33 mouse cellular contexts compared by ENCODE assay signal in the genomic region with DNA sequence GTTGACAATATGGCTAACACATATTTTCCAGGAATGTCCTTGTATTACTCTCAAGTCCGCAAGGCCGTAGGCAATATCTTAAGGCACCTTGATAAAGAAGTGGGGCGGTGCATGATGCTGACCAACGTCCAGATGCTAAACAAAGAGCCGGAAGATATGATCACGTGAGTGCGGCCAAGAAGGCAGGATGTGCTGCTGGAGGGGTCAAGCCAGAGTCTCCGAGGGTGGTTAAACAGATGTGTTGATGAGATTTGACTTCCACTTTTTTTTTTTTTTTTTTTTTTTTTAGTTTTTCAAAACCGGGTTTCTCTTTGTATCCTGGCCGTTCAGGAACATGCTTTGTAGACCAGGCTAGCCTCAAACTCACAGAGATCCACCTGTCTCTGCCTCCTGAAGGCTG.
"Had no signal": no experiment of that assay in that cellular context is flagged by ENCODE, and none has a peak within 500 bp of the region (broad histone marks: within the 10 kb centered on the region; RNA-seq: fewer than 3 reads in every experiment).

No protein-coding gene starts in this region.

- H3K4me1 ChIP-seq: hindbrain, embryonic 10.5 days; hindbrain, embryonic 12.5 days; hindbrain, embryonic 13.5 days; hindbrain, embryonic 15.5 days had no signal

- H3K27me3 ChIP-seq: heart, embryonic 13.5 days; heart, embryonic 15.5 days; hindbrain, embryonic 12.5 days; hindbrain, embryonic 13.5 days; hindbrain, embryonic 15.5 days; intestine, embryonic 15.5 days; kidney, embryonic 15.5 days had no signal

- ATAC-seq: hindbrain, embryonic 16.5 days; hindbrain, postnatal 0 days; inflammation-experienced regulatory T-cells, adult 6 months; intestine, embryonic 15.5 days; intestine, embryonic 16.5 days; intestine, postnatal 0 days had no signal

- H3K4me2 ChIP-seq: heart, embryonic 13.5 days; heart, embryonic 15.5 days; hindbrain, embryonic 12.5 days; hindbrain, embryonic 13.5 days; hindbrain, embryonic 14.5 days; hindbrain, embryonic 15.5 days; intestine, embryonic 15.5 days; kidney, embryonic 15.5 days had no signal

- H3K27ac ChIP-seq: heart, embryonic 13.5 days; heart, embryonic 15.5 days; hindbrain, embryonic 10.5 days; hindbrain, embryonic 12.5 days; hindbrain, embryonic 13.5 days; hindbrain, embryonic 14.5 days; hindbrain, embryonic 15.5 days; hindbrain, postnatal 0 days; intestine, embryonic 15.5 days; kidney, embryonic 15.5 days; kidney, postnatal 0 days; layer of hippocampus, adult 2 months; left cerebral cortex, adult 2 months had no signal

- DNase-seq: heart, postnatal 10 days; heart, postnatal 14 days; heart, postnatal 36 days; heart, postnatal 4 days; kidney, adult 11 months; kidney, adult 18-20 months; kidney, adult 2 months; kidney, adult 8-10 months; kidney, adult 9 months; kidney, postnatal 10 days; kidney, postnatal 14 days; kidney, postnatal 25 days; kidney, postnatal 36 days; kidney, postnatal 4 days; layer of hippocampus, adult 9-11 months; layer of hippocampus, postnatal 36 days had no signal

- H3K4me3 ChIP-seq: heart, embryonic 13.5 days; heart, embryonic 15.5 days; hindbrain, embryonic 10.5 days; hindbrain, embryonic 12.5 days; hindbrain, embryonic 13.5 days; hindbrain, embryonic 15.5 days; intestine, embryonic 15.5 days; kidney, embryonic 15.5 days; layer of hippocampus, adult 2 months; left cerebral cortex, adult 2 months had no signal

- H3K9ac ChIP-seq: heart, embryonic 13.5 days; heart, embryonic 15.5 days; hindbrain, embryonic 12.5 days; hindbrain, embryonic 13.5 days; hindbrain, embryonic 14.5 days; hindbrain, embryonic 15.5 days; intestine, embryonic 15.5 days; kidney, embryonic 15.5 days had no signal

- H3K9me3 ChIP-seq: heart, embryonic 13.5 days; heart, embryonic 15.5 days; hindbrain, embryonic 10.5 days; hindbrain, embryonic 12.5 days; hindbrain, embryonic 13.5 days; hindbrain, embryonic 15.5 days; intestine, embryonic 15.5 days; kidney, embryonic 15.5 days had no signal

- H3K36me3 ChIP-seq: hindbrain, embryonic 10.5 days; intestine, embryonic 15.5 days had no signal
